Mouse (Mus musculus) heart, embryonic 13.5 days (tissue): ENCODE measurements around the gene Dffb. TPM values are rescaled to one million over a fixed set of nuclear protein-coding genes. Genes with fewer than 3 reads are reported as not detected.

ENCODE experiments used
- ATAC-seq: fragments of 200-750 bp; cut with Nextera tagmentation; 2 replicates; pipeline ENCODE4 v1.8.0; 2017; ENCODE audit warnings: moderate TSS enrichment; ENCODE audit not compliant: insufficient number of reproducible peaks, low FRiP score, low TSS enrichment; ENCODE audit errors: extremely low read depth
- H3K27ac ChIP-seq: fragments of 300-500 bp; sonication (generic); replicated peaks from 2 replicates; pipeline ENCODE4 v1.5.1; 2015; ENCODE audit warnings: moderate library complexity, mild to moderate bottlenecking, inconsistent platforms
- H3K27me3 ChIP-seq: fragments of 300-500 bp; sonication (generic); replicated peaks from 2 replicates; pipeline ENCODE4 v1.6.1; 2015; ENCODE audit warnings: mild to moderate bottlenecking, inconsistent platforms
- H3K36me3 ChIP-seq: fragments of 300-500 bp; sonication (generic); 2 replicates; pipeline ENCODE4 v1.6.1; 2015; ENCODE audit warnings: mild to moderate bottlenecking, inconsistent platforms
- H3K4me1 ChIP-seq: fragments of 300-500 bp; sonication (generic); 2 replicates; pipeline ENCODE4 v1.6.1; 2015; ENCODE audit warnings: inconsistent platforms
- H3K4me2 ChIP-seq: fragments of 300-500 bp; sonication (generic); 2 replicates; pipeline ENCODE4 v1.6.1; 2015; ENCODE audit warnings: inconsistent platforms, mild to moderate bottlenecking, moderate library complexity
- H3K4me3 ChIP-seq: fragments of 300-500 bp; sonication (generic); 2 replicates; pipeline ENCODE4 v1.5.1; 2015; ENCODE audit warnings: moderate library complexity, mild to moderate bottlenecking, inconsistent platforms
- H3K9ac ChIP-seq: fragments of 300-500 bp; sonication (generic); 2 replicates; pipeline ENCODE4 v1.6.1; 2015; ENCODE audit warnings: inconsistent platforms, mild to moderate bottlenecking, moderate library complexity
- H3K9me3 ChIP-seq: fragments of 300-500 bp; sonication (generic); 2 replicates; pipeline ENCODE4 v1.6.1; 2016; ENCODE audit warnings: inconsistent platforms
- WGBS: fragments of 180-500 bp; shearing (Covaris S2); methylation state at CpG from one replicate; pipeline ENCODE4 v1.1.7; 2015; ENCODE audit warnings: mixed read lengths; 5-methylcytosine and 5-hydroxymethylcytosine counted together
- polyA plus RNA-seq: library from polyadenylated mRNA; unstranded; fragments of >200 nt; fragmentation: Nextera tagmentation; extraction: Ambion mirVana; gene quantifications from 2 replicates; pipeline ENCODE4 v1.2.1, GENCODE M21; 2015

Gene Dffb
- polyA plus RNA-seq, 1 experiment from 2014 or later = 9.1 TPM

DNA sequence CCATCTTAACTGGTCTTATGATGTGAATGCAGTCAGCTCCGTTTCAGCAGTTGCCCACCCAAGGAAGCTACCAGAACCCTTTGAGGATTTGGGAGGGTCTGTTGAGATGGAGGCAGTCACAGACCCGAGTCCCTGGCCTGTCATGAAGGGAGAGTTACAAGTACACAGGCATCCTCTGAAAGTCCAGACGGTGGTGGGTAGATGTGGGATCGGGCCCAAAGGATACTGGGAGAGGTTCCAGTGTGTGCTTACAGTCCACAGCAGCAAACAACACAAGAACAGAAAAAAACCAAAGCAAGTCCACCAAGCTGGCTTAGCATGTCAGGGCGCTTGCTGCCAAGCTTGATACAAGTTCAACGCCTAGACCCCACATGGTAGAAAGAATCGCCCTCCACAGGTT, 12.3 kb downstream of the Dffb start:
- no peak overlapping the region for H3K4me3 ChIP-seq
- no peak overlapping the region for H3K9ac ChIP-seq
- peaks cover 12% of the 10 kb centered on the region for H3K4me1 ChIP-seq
- H3K36me3 ChIP-seq = peaks cover 76% of the 10 kb centered on the region
- WGBS = 77% methylated on average over 7 of the region's 7 CpGs
- H3K27me3 ChIP-seq = no peaks in the 10 kb centered on the region
- H3K27ac ChIP-seq = no peak overlapping the region
- no peak for ATAC-seq
- no peak overlapping the region for H3K4me2 ChIP-seq
- no peaks in the 10 kb centered on the region for H3K9me3 ChIP-seq

DNA sequence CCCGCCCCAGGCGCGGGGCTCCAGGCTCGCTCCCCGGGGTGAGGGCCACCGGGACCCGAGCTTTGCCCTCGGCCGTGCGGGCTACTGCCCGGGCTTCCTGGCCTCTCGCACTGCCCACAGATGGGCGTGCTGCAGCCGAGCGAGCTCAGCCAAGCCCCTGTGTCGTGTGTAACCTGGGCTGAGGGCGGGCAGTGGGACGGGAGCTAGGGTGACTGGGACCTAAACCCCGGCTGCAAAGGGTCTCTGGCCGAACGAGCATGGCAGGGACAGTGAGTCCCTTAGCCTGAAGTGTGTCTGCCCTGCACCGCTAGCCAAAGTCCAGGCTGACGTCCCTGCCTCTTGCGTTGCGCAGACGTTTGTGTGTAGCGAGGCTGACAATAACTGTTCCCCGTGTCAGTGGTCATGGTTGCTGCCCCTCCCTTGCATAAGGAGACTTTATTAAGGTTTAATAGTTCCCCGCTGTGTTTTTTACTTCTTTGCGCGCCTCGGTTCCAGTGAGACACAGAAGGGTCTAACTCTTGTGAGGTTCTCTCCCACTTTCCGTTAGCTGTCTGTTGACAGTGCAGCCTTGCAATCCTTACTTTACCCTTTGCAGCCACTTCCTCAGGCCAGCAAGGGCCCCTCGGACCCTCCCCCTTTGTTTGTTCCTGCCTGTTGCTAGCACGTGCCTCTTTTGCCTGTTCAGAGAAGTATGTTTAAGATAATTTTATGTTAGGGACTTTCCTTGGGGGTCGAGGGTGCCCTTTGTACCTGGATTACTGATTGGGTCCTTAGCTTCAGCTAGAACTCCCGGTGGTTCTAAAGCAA, 17.3 kb downstream of the Dffb start:
- Histone ChIP-seq H3K4me1 (peaks cover 12% of the 10 kb centered on the region), H3K4me3 (peak overlapping the region; percentile 87), H3K27me3 (peaks cover 31% of the 10 kb centered on the region), H3K9me3 (no peaks in the 10 kb centered on the region), H3K9ac (peak overlapping the region; percentile 96), H3K36me3 (peaks cover 34% of the 10 kb centered on the region), H3K4me2 (peak overlapping the region; percentile 93), H3K27ac (peak overlapping the region; percentile 95)
- ATAC-seq = no peak; the same call in 1 of the 2 replicates
- WGBS = under 1% methylated on average over 37 of the region's 37 CpGs

DNA sequence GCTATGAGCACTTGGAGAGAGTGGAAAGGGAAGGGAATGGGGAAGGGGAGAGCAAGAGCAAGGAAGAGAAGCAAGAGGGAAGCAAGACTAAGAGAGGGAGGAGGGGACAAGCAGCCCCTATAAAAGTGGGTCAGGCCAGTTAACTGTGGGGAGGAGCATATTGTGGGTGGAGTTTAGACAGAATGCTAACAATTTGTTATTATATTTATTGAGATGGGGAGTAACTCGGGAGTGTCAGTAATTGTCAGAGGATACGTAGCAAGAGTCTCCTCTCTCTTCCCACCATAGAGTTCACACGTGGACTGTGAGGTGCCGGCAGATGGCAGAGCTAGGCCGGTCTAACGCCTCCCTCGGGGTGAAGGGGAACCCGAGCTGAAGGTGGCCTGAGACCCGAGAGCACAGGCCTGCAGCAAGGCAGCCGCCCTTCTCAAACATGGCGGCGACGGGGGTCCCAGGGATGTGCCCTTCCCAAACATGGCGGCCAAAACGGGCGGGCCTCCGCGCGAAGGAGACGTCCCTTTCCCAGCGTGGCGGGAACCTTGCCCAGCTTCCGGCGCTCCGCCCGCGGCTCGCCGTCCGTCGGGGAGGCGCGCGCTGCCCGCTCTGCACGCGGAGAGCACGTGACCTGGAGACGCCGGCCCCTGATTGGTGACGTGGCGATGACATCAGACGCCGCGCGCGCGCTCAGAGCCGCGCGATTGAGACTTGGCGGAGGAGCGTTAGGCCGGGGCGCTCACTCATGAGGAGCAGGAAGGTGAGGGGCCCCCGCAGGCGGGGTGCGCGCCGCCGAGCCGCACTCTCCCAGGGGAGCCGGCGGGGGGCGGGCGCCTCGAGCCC, 18.1 kb downstream of the Dffb start, which contains the start of gene A430005L14Rik:
Gene A430005L14Rik, plus strand, starts transcription at position 669 of the 837 bp plus-strand sequence.
- WGBS = 2% methylated on average over 65 of the region's 67 CpGs
- peak within 1 kb of the TSS; percentile 95 for H3K27ac ChIP-seq
- ATAC-seq = peak; percentile 93
- H3K27me3 ChIP-seq = peaks cover 39% of the 10 kb centered on the region
- H3K4me1 ChIP-seq = peaks cover 12% of the 10 kb centered on the region
- H3K9me3 ChIP-seq = no peaks in the 10 kb centered on the region
- peak within 1 kb of the TSS; percentile 87 for H3K4me3 ChIP-seq
- peak within 1 kb of the TSS; percentile 93 for H3K4me2 ChIP-seq
- H3K9ac ChIP-seq = peak within 1 kb of the TSS; percentile 96
- peaks cover 25% of the 10 kb centered on the region for H3K36me3 ChIP-seq

DNA sequence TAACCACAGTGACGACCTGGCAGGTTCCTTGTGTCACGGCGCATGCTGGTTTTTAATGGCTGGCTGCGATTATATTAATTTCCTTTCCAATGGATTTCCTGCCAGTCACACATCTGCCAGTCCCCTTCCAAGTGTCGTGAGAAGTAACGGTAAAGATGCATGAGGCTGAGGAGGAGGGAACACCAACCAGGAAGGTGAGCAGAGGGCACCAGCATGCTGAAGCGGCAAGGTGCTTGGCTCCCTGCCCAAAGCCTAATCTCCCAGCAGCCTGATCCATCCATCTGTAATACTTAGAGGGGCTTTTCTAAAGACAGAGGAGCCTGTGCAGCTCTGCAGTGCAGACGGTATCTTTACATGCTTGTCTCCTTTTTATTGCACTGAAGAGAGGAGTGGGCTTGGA, 19.3 kb downstream of the Dffb start:
- H3K4me3 ChIP-seq = no peak overlapping the region
- peaks cover 12% of the 10 kb centered on the region for H3K4me1 ChIP-seq
- no peak for ATAC-seq
- peaks cover 51% of the 10 kb centered on the region for H3K27me3 ChIP-seq
- no peak overlapping the region for H3K9ac ChIP-seq
- WGBS = 77% methylated on average over 8 of the region's 8 CpGs
- H3K9me3 ChIP-seq = no peaks in the 10 kb centered on the region
- H3K36me3 ChIP-seq = peaks cover 14% of the 10 kb centered on the region
- H3K27ac ChIP-seq = no peak overlapping the region
- no peak overlapping the region for H3K4me2 ChIP-seq

DNA sequence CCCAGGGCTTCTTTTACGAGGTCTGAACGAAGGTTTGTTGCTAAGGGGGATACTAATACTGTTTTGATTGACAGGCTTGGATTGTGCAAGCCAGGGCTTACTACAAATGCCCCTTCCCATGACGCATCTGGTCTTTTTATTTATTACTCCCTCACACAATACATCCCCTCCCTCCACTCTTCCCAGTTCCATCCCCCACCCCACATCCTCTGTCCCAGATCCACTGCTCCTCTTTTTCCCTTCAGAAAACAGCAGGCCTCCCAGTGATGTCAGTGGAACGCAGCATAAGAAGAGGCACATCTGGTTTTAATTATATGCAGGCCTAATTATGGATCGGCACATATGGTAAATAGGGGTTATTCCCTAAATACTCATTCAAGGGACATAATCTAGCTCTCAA, 23.2 kb downstream of the Dffb start:
- no peak overlapping the region for H3K4me2 ChIP-seq
- peaks cover 89% of the 10 kb centered on the region for H3K27me3 ChIP-seq
- H3K27ac ChIP-seq = no peak overlapping the region
- H3K9ac ChIP-seq = no peak overlapping the region
- no peak overlapping the region for H3K4me3 ChIP-seq
- no peaks in the 10 kb centered on the region for H3K4me1 ChIP-seq
- H3K9me3 ChIP-seq = no peaks in the 10 kb centered on the region
- 69% methylated on average over 5 of the region's 5 CpGs for WGBS
- H3K36me3 ChIP-seq = no peaks in the 10 kb centered on the region
- ATAC-seq = no peak

DNA sequence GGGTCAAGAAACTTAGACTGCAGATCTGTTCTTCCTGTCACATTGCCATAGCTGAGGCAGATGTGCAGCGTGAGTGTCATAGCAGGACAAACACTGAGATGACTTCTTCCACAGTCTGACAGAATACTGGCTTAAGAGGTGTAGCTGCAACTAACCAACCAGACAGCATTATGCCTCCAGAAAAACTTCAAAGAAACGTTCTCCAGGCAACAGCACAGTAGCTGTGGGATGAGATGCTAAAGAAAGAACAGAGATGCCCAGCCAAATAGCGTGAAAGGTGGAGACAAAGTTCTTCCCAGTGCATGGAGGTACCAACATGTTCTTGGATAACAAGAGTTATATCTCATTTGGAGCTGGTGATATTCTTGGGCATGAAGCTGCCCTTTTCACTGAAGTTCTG, 23.8 kb downstream of the Dffb start:
- no peak for ATAC-seq
- peaks cover 95% of the 10 kb centered on the region for H3K27me3 ChIP-seq
- no peak overlapping the region for H3K9ac ChIP-seq
- no peak overlapping the region for H3K4me3 ChIP-seq
- no peak overlapping the region for H3K4me2 ChIP-seq
- 52% methylated on average over 3 of the region's 3 CpGs for WGBS
- H3K4me1 ChIP-seq = no peaks in the 10 kb centered on the region
- H3K36me3 ChIP-seq = no peaks in the 10 kb centered on the region
- H3K27ac ChIP-seq = no peak overlapping the region
- no peaks in the 10 kb centered on the region for H3K9me3 ChIP-seq

DNA sequence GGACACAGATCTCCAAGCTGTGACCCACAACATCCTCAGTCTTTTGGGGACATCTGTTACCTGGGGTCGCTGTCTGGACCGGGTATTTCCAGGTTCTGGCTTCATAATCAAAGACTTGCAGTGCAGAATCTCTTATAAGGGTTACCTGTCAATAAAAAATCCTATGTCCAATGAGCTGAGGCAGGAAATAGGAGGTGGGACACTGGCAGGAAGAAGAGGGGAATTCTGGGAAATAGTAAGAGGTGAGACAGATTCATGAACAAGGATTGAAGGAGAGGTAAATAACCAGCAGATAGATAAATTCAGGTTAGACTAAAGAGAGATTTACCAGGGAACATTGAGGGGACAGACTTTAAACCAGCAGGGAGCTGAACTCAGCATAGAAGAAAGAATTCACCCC, 24.6 kb downstream of the Dffb start:
- no peak overlapping the region for H3K27ac ChIP-seq
- ATAC-seq = no peak
- H3K27me3 ChIP-seq = peaks cover 95% of the 10 kb centered on the region
- H3K4me2 ChIP-seq = no peak overlapping the region
- 63% methylated on average over 2 of the region's 2 CpGs for WGBS
- no peak overlapping the region for H3K4me3 ChIP-seq
- no peaks in the 10 kb centered on the region for H3K4me1 ChIP-seq
- H3K9ac ChIP-seq = no peak overlapping the region
- no peaks in the 10 kb centered on the region for H3K9me3 ChIP-seq
- H3K36me3 ChIP-seq = no peaks in the 10 kb centered on the region

DNA sequence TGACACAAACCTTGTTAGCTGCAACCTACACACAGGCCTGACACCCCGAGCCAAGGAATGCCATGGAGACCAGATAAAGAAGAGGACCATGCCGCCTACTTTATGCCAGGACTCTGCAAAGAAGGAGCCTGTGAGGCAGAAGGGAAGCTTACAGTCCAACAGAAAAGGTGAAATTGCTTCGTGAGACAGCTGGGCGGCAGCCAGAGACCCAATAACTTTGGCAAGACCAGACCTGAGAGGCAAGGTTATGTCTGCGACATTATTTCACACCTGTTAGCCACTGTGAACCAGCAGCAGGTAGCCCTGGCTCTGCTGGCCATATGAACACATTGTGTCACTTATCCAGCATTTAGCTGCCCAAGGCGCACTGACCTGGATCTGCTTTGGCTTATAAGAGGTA, 29.2 kb downstream of the Dffb start:
- H3K4me2 ChIP-seq = no peak overlapping the region
- H3K9me3 ChIP-seq = no peaks in the 10 kb centered on the region
- ATAC-seq = no peak
- no peak overlapping the region for H3K4me3 ChIP-seq
- 65% methylated on average over 6 of the region's 6 CpGs for WGBS
- H3K27ac ChIP-seq = no peak overlapping the region
- no peak overlapping the region for H3K9ac ChIP-seq
- peaks cover 89% of the 10 kb centered on the region for H3K27me3 ChIP-seq
- H3K36me3 ChIP-seq = no peaks in the 10 kb centered on the region
- no peaks in the 10 kb centered on the region for H3K4me1 ChIP-seq

DNA sequence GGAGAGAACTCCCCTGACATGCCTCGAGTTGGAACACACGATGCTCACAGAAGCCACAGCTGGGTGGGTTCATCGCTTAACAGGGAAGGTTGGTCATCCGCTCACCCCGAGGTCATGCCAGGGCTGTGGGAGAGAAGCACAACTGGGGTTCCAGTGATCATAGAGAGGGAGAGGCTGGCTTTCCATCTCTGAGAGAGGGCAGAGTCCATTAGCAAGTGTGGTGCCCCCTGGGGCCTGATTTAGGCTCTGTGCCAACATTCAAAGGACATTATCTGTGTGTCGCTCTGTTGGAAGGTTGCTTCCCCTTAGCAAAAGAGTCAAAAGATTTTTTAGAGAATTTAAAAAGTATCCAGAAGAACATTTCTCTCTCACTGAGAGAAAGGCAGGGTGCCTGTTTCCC, 30.7 kb downstream of the Dffb start:
- no peak overlapping the region for H3K9ac ChIP-seq
- H3K27me3 ChIP-seq = peaks cover 80% of the 10 kb centered on the region
- ATAC-seq = no peak
- H3K9me3 ChIP-seq = no peaks in the 10 kb centered on the region
- H3K36me3 ChIP-seq = no peaks in the 10 kb centered on the region
- WGBS = 39% methylated on average over 6 of the region's 6 CpGs
- no peak overlapping the region for H3K4me2 ChIP-seq
- no peaks in the 10 kb centered on the region for H3K4me1 ChIP-seq
- no peak overlapping the region for H3K27ac ChIP-seq
- no peak overlapping the region for H3K4me3 ChIP-seq

DNA sequence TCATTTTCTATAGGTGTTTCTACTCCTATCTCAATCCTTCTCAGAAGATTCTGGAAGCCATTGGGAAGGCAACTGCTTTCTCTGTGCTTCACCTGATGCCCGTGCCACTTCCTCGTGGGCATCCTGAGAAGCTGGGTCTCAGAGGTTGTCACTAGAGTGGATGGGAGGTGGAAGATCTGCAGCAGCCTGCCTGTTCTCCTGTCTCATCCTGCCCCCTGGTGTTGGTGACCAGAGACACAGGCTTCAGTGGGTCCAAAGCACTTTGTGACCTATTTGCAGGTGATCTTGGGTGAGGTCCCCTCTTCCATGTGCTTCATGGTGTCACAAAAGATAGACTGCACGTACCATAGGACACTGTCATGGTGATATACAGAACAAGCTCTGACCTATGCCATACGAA, 31.7 kb downstream of the Dffb start:
- Histone ChIP-seq H3K27me3 (peaks cover 78% of the 10 kb centered on the region), H3K9ac (no peak overlapping the region), H3K4me1 (no peaks in the 10 kb centered on the region), H3K36me3 (no peaks in the 10 kb centered on the region), H3K4me2 (no peak overlapping the region), H3K27ac (no peak overlapping the region), H3K4me3 (no peak overlapping the region), H3K9me3 (no peaks in the 10 kb centered on the region)
- 47% methylated on average over 4 of the region's 4 CpGs for WGBS
- ATAC-seq = no peak

DNA sequence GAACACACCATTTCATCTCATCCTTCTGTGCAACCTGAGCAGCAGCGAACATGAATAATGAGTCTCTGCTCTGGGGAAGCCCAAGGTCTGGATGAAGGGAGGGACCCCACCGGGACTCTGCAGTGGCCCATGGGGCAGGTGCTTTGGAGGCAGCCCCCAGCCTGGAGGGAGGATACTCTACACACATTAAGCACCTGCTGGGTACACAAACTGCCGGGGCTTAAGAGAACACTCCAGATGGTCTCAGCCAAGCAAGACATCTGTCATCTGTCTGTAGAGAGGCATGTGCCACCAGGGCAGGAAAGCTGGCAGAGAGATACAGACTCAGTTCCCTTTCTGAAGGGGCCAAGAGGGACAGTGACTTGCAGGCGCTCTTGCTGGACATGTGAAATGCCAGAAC, 45.0 kb downstream of the Dffb start:
- H3K4me3 ChIP-seq = no peak overlapping the region

More for the DNA sequence above, 45.0 kb downstream of the Dffb start:
- H3K36me3 ChIP-seq = no peaks in the 10 kb centered on the region
- H3K9me3 ChIP-seq = no peaks in the 10 kb centered on the region
- H3K4me2 ChIP-seq = no peak overlapping the region
- no peak for ATAC-seq
- WGBS = 69% methylated on average over 4 of the region's 4 CpGs
- no peaks in the 10 kb centered on the region for H3K4me1 ChIP-seq
- H3K9ac ChIP-seq = no peak overlapping the region
- H3K27ac ChIP-seq = no peak overlapping the region
- H3K27me3 ChIP-seq = peaks cover 4% of the 10 kb centered on the region; the same call in 1 of the 2 replicates
